Mouse (Mus musculus) embryonic stem cell, embryonic (primary cell): Measurements from ENCODE around the gene Myom3.

Experiments
- CTCF ChIA-PET, 4 experiments: fragments of 300-600 bp in 2 of 4; fragments of 350-600 bp in 2 of 4; sonication (Branson Sonifier 250); formaldehyde crosslinking; loops; one replicate each; lab custom pipeline; 2022; ENCODE audit warnings: inconsistent platforms in 2 of 4; lab: Charles Lee
- POLR2A ChIA-PET, 4 experiments: fragments of 300-600 bp in 2 of 4; fragments of 350-600 bp in 2 of 4; sonication (Branson Sonifier 250); formaldehyde crosslinking; loops; one replicate each; lab custom pipeline; 2022; ENCODE audit warnings: antibody characterized with exemption in 4 of 4, inconsistent platforms in 1 of 4; lab: Charles Lee

Myom3 gene

DNA sequence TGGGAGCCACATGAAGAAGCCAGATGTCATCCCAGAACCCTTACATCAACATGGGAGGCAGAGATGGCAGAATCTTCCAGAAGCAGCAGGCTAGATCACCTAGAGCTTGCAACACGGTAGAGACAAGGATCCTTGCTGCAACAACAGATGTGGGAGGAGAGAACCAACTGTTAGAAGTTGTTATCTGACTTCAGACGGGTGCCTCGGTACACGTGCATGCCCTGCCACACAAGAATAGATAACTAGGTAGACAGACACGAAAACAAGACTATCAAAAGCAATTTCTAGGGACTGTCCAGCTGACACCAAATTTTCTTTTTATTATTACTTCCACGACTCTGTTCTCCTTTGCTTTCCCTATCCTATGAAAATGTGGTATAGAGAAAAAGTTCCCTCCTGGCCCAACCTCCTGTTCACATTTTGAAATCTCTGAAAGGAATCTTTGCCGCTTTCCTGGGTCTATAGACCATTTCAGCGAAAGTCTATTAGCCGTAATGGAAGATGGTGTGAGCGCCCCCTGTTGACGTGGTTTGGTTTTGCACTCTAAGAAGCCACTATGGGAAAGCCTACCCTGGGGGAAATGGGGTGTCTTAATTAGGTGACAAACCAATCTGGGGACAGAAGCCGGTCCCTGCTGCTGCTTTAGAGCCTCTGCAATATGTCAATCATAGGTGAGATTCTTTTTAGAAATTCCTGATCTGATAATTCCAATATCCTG lies 57.5 kb downstream of the Myom3 start:
- CTCF ChIA-PET = interaction anchor here in 3 of 4 experiments (0.5 to 1.8 kb wide), 6 partner anchors 14 to 862 kb away, joined by 3 to 5 read pairs (median 4); no protein-coding TSS in a partner anchor
- POLR2A ChIA-PET = interaction anchor here in 1 of 4 experiments (1.3 kb wide), 1 partner anchor 16 kb away, joined by 3 read pairs; no protein-coding TSS in a partner anchor

DNA sequence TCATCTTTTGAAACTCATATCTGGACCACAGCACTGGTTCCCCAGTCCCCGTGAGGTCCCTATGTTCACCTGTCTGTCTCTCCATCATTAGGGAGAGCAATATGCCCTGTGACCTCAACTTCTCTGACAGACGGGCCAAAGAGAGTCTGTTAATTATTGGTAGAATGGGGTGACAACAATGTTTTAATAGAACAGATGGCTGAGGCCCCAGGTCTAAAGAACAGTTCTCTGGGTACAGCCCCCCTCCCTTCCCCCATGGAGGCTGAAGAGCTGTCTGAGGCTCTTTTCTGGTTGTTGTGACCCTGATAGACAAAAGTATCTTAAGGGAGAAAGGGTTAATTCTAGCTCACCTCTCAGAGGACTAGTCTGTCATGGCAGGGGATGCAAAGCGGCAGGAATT lies 58.9 kb downstream of the Myom3 start:
- ChIA-PET POLR2A (interaction anchor here in 2 of 4 experiments (0.8 to 1.6 kb wide), 7 partner anchors 8 to 58 kb away, joined by 3 to 4 read pairs (median 3); no protein-coding TSS in a partner anchor), CTCF (interaction anchor here in 3 of 4 experiments (0.7 to 1.8 kb wide), 5 partner anchors 15 to 109 kb away, joined by 3 to 6 read pairs (median 5); partner anchors contain the start of gene Fuca1 (in 1 of the 3))

DNA sequence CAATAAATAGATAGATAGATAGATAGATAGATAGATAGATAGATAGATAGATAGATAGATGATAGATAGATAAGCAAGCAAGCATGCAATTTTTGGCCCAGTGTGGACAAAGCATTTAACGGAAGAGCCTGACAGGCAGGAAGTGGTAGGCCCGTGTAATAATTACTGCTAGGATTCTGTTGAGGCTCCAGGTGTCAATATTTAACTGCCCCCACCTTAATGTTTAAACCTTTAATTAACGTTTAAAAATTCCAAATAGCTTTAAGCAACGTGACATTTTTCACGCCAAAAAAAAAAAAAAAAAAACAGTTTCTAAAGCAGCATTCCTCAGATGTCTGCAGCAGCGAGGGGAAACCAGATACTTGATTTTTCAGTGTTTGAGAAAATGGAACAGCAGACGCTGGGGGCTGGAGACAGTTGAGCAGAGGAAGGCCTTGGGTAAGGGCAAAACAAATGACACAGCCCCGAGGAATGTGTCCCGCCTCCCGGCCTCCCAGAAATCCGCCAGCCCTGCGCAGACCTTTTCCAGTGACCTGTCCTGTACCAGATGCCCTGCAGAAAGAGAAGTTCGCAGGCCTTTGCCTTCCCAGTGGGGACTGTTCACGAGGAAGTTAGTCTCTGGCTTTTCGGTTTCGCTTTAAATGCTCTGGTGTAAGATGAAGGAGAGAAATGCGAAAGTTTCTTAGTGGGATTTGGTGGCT lies 60.5 kb downstream of the Myom3 start:
- CTCF ChIA-PET = interaction anchor here (0.6 to 2.4 kb wide), 9 partner anchors 16 to 221 kb away, joined by 3 to 11 read pairs (median 4); partner anchors contain the start of genes Fuca1 (in 1 of the 4) and Gale (in 1 of the 4)
- POLR2A ChIA-PET = interaction anchor here (0.6 to 2.3 kb wide), 8 partner anchors 12 to 110 kb away, joined by 3 to 8 read pairs (median 3); no protein-coding TSS in a partner anchor

DNA sequence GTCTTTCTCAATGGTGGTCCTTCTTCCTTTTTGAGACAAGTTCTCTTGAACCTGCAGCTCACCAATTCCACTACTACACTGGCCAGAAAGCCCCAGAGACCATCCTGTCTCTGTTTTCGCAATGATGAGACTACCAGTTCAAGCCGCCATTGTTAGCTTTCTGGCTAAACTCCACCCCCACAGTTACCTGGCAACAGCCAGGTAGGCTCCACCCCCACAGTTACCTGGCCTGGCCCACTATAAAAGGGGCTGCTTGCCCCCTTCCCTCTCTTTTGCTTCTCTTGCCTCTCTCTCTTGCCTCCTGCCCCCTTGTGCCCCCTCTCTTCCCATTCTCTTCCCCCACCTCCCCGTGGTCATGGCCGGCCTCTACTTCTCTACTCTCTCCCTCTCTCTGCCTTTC lies 62.3 kb downstream of the Myom3 start:
- ChIA-PET CTCF (interaction anchor here (0.7 to 2.4 kb wide), 15 partner anchors 12 to 327 kb away, joined by 3 to 11 read pairs (median 5); partner anchors contain the start of genes Nipal3 (in 1 of the 4), Rpl11 (in 1 of the 4) and Stpg1 (in 1 of the 4)), POLR2A (interaction anchor here in 3 of 4 experiments (0.6 to 2.3 kb wide), 17 partner anchors 10 to 100 kb away, joined by 3 to 8 read pairs (median 4); partner anchors contain the start of genes Pnrc2 (in 1 of the 3) and Srsf10 (in 1 of the 3))

DNA sequence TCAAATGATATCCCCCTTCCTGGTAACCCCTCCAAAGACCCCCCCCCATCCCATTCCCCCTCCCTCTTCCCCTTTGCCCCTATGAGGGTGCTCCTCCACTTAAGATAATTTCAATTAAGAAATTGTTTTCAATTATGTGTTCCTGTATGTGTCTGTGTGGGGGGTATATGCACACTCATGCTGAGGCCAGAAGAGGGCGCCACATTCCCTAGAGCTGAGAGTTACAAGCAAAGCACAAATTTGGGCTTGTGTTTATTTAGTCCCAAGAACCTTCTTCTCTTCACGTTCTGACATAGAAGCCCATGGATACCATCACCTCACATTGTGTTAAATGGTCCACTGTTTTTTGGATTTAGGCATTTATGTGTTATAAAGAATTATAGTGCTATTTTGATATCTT lies 63.8 kb downstream of the Myom3 start:
- CTCF ChIA-PET = interaction anchor here (0.5 to 2.0 kb wide), 19 partner anchors 16 to 848 kb away, joined by 3 to 9 read pairs (median 5); partner anchors contain the start of genes Fuca1 (in 1 of the 4) and Rpl11 (in 1 of the 4)
- POLR2A ChIA-PET = interaction anchor here in 2 of 4 experiments (0.6 to 1.4 kb wide), 6 partner anchors 14 to 185 kb away, joined by 3 to 7 read pairs (median 4); partner anchors contain the start of gene Srsf10 (in 1 of the 2)

DNA sequence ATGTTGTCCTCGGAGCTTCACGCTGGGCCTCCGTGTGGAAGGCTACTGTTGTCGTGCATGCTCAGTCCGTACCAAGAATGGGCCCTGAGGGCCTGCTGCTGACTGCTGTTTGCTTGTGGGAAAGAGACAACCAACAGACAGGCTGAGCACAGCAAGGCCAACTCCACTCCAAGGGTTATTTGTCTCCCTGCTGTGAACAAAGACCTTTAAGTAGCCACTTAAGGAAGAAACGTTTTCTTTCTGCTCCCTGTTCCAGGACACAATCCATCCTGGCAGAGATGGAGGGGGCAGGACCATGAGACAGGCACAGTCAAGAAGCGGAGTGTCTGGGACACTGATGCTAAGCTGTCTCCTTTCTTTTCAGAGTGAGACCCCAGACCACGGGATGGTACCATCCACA lies 64.7 kb downstream of the Myom3 start:
- POLR2A ChIA-PET = interaction anchor here in 2 of 4 experiments (0.7 to 1.6 kb wide), 5 partner anchors 20 to 74 kb away, joined by 3 to 4 read pairs (median 3); partner anchors contain the start of gene Srsf10 (in 1 of the 2)
- CTCF ChIA-PET = interaction anchor here in 1 of 4 experiments (1.6 to 1.9 kb wide), 2 partner anchors 21 to 23 kb away, joined by 7 to 9 read pairs; no protein-coding TSS in a partner anchor

DNA sequence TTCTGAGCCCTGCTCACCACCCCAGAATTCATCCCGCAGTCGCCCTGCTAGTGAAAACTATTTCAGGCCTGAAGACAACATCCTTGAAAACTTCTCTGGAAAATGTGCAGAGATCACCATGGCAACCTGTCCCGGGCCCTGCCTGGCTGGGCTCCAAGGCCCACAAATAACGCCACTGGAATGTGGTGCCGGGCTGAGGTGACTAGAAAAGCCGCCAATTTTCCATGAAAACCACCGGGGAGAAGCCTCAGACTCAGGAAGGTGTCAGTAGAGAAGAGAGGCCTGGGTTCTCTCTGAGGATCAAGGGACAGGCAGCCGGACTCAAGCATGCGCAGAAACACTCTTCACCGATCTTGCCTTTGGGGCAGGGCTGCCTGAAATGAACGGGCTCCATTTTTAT lies 69.0 kb downstream of the Myom3 start:
- POLR2A ChIA-PET = interaction anchor here in 3 of 4 experiments (0.5 to 3.9 kb wide), 8 partner anchors 10 to 56 kb away, joined by 3 to 13 read pairs (median 4); partner anchors contain the start of gene Srsf10 (in 1 of the 3)
- CTCF ChIA-PET = interaction anchor here in 2 of 4 experiments (0.6 to 1.0 kb wide), 3 partner anchors 120 to 397 kb away, joined by 3 to 5 read pairs (median 3); no protein-coding TSS in a partner anchor

DNA sequence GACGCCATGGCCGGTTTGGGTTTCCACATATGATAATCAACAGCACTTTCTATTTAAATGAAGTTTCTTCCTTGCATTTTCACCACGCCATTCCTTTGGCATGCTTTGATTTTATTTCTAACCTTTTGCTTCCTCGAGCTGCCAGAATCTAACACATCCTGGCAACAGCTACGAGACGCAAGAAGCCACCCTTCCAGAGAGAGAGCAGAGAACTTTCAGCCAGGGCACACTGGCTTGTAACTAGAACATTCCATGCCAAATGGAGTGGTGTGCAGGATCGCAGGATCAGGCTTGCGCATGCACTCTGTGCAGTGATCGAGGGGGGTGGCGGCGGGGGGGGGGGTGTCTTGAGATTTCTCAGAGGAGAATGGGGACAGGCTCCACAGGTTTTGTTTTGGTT lies 72.6 kb downstream of the Myom3 start:
- POLR2A ChIA-PET = interaction anchor here in 2 of 4 experiments (0.8 to 3.9 kb wide), 7 partner anchors 10 to 24 kb away, joined by 3 to 13 read pairs (median 3); partner anchors contain the start of gene Srsf10 (in 2 of the 2)
- CTCF ChIA-PET = interaction anchor here in 1 of 4 experiments (0.6 kb wide), 1 partner anchor 577 kb away, joined by 4 read pairs; no protein-coding TSS in a partner anchor

DNA sequence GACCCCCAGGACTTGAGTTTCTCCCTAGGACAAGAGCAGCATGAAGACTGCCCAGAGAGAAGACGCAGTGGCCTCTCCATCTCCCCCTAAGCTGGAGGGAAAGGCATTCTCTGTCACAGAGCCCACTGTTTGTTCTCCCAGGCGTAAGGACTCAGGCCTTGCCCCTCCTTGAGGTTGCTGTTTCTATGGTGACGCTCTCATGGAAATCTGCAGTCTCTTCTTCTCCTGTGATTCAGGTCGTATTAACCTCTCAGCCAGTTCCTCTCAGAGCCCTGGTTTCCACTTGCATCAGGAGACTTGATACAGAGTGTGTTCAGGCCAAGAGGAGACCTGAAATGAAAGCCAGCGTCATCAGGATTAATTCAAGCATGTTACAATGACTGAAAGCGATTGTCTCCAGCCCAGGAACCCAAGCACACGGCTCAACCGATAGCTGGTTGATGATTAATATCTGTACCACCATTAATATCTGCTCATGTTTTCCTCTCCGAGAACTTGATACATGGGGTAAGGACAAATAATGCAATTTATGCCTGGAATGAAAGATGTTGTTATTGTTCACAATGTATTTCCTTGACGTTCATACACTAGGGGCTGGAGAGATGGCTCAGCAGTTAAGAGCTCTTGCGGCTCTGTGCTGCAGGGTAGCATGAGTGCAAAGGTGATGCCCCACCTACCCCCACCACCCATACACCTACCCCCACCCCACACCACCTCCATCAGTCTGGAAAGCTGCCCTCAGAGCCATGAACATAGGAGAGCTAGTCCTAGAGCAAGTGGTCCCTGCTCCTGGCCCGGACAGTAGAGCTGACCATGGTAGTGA lies 74.0 kb downstream of the Myom3 start:
- ChIA-PET POLR2A (interaction anchor here (0.5 to 1.6 kb wide), 14 partner anchors 10 to 487 kb away, joined by 3 to 5 read pairs (median 4); partner anchors contain the start of genes Srsf10 (in 2 of the 4) and Srrm1 (in 1 of the 4)), CTCF (interaction anchor here (0.6 to 1.1 kb wide), 12 partner anchors 10 to 152 kb away, joined by 3 to 9 read pairs (median 4); partner anchors contain the start of gene Fuca1 (in 1 of the 4))

DNA sequence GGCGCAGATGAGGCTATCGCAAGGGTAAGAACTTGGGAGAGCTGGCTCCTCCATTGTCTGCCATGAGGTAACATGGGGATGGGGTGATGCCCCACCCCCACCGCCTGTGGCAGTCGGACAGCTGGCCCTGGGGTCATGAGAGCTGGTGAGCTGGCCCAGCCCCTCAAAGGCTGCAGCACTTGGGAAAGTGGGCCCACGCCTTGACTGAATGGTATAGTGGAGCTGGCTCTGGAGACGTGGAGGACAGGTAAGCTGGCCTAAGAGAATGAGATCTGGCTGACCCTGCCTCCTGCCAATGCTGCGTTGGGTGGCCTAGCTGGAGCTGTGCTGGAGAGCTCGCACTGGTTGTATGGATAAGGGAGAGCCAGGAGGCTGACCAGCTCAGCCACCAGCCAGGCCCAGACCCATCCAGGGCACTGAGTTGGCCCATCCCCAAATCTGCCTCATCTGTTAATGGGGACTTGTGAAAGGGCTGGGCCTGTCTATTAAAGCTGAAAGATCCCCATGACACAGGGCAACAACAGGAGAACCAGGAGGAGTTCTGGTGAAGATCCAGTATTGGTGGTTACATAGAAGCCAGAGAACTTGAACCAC lies 74.7 kb downstream of the Myom3 start:
- CTCF ChIA-PET = interaction anchor here (0.6 to 1.1 kb wide), 11 partner anchors 10 to 125 kb away, joined by 3 to 9 read pairs (median 4); partner anchors contain the start of gene Fuca1 (in 1 of the 4)
- POLR2A ChIA-PET = interaction anchor here (0.6 to 1.6 kb wide), 12 partner anchors 10 to 488 kb away, joined by 3 to 6 read pairs (median 4); partner anchors contain the start of gene Srsf10 (in 2 of the 4)

DNA sequence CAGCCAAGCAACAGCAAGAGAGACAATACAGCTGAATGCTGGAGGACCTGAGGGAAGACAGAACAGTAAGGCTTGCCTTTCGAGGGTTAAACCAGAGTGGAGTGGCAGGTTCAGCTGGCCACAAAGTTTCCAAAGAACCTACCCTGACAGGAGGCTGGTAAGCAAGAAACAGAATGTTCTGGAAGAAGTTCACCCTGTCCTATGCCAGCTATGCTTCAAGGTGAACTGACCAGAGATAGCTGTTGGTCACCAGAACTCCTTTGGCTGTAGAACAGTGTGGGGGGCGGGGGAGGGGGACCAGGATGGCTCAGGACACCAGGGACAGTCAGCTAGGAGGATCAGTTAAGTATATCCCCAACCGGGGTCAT lies 79.4 kb downstream of the Myom3 start:
- POLR2A ChIA-PET = interaction anchor here in 3 of 4 experiments (0.6 to 2.7 kb wide), 16 partner anchors 10 to 87 kb away, joined by 3 to 17 read pairs (median 6); partner anchors contain the start of gene Srsf10 (in 2 of the 3)
- CTCF ChIA-PET = interaction anchor here (0.6 to 1.5 kb wide), 10 partner anchors 11 to 272 kb away, joined by 3 to 9 read pairs (median 3); partner anchors contain the start of gene Fuca1 (in 1 of the 4)

DNA sequence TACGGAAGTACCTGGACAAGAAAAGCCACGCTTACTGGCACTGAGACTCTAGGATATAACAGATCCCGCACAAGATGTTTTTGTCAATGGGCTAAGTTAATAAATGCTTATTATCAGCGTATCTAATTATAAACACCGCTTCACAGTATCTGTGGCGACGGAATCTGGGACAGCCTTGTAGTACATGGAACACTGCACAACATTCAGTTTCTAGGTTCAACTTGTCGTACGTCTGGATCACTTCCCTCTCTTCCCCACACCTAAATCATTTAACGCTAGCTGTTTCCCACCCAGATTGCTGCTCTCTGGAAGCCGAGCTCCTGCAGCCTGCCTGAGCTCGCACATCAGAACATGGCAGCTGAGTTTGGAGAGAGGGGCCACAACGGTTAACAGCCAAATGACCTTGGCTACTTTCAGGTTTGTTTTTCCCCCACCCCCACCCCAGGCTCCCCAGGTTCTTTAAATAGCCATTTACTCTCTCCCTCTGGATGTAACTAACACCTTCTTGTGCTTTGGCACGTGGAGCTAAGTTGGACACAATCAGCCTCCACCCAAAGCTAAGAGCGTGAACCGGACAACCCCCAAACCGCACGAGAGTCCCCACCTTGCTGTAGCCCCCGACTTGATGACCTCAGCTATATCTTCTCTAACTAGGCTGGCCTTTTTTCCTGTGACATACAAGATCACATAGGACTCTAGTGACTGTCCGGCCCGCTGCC lies 79.9 kb downstream of the Myom3 start:
- POLR2A ChIA-PET = interaction anchor here in 3 of 4 experiments (0.6 to 2.7 kb wide), 19 partner anchors 11 to 222 kb away, joined by 3 to 17 read pairs (median 5); partner anchors contain the start of genes Srsf10 (in 2 of the 3) and Rpl11 (in 1 of the 3)
- CTCF ChIA-PET = interaction anchor here (0.6 to 1.5 kb wide), 8 partner anchors 16 to 428 kb away, joined by 3 to 7 read pairs (median 3); partner anchors contain the start of gene Fuca1 (in 1 of the 4)

DNA sequence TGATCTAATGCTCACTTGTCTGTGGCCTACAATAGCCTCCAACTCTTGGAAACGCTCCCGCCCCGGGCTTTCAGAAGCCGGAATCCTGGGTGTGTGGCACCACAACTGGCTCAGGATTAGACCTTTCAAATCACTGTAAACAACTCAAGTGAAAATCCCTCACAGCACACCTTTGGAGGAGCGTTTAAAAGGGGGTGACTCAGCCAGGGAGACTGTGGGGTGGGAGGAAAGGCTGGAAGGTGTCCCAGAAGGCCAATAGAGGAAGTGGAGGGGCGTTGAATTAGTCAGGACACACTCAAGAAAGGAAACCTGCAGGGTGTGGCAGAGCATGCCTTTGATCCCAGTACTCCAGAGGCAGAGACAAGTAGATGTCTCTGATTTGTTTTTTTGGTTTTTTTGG lies 84.9 kb downstream of the Myom3 start:
- CTCF ChIA-PET = interaction anchor here in 2 of 4 experiments (0.9 to 1.1 kb wide), 2 partner anchors 10 to 76 kb away, joined by 3 read pairs; partner anchors contain the start of gene Fuca1 (in 1 of the 2)
- POLR2A ChIA-PET = interaction anchor here in 2 of 4 experiments (1.2 to 1.7 kb wide), 5 partner anchors 10 to 20 kb away, joined by 3 to 6 read pairs (median 3); partner anchors contain the start of gene Srsf10 (in 1 of the 2)

DNA sequence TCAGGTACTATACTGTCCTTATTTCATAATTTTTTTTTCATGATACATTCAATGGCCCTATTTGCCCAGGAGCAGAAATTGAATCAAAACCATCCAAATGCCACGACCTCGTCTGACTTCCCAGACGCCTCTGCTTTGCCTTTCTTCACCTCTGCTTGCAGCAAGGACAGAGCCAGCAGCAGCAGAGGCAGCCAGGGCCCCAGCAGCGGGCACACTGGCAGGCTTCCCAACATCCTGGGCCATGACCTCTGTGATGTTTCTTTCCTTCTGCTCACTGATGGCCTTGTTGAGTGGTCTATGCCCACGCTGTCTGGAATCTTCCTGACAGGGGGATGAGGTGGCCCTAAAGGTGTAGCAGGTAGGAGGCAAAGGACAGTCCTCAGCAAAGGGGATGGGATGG lies 88.1 kb downstream of the Myom3 start:
- CTCF ChIA-PET = interaction anchor here in 1 of 4 experiments (0.7 kb wide), 1 partner anchor 42 kb away, joined by 3 read pairs; no protein-coding TSS in a partner anchor
- POLR2A ChIA-PET = interaction anchor here in 1 of 4 experiments (1.0 to 3.1 kb wide), 2 partner anchors 8 to 41 kb away, joined by 4 to 15 read pairs; partner anchors contain the start of gene Srsf10
